Mouse (Mus musculus): ENCODE measurements around the gene Chchd6. TPM values are rescaled to one million over a fixed set of nuclear protein-coding genes. Genes with fewer than 3 reads are reported as not detected.

Gene Chchd6
- polyA plus RNA-seq, 2 experiments from 2014 or later: 2.3 to 3.3 TPM

- no peak for ATAC-seq
Observed at GRCm38 (mm10) chr6:89448736-89449135, 146.7 kb downstream of the Chchd6 start.

GRCm38 (mm10) chr6:89440671-89441070 is 154.8 kb downstream of the Chchd6 start:
- ATAC-seq: no peak

DNA sequence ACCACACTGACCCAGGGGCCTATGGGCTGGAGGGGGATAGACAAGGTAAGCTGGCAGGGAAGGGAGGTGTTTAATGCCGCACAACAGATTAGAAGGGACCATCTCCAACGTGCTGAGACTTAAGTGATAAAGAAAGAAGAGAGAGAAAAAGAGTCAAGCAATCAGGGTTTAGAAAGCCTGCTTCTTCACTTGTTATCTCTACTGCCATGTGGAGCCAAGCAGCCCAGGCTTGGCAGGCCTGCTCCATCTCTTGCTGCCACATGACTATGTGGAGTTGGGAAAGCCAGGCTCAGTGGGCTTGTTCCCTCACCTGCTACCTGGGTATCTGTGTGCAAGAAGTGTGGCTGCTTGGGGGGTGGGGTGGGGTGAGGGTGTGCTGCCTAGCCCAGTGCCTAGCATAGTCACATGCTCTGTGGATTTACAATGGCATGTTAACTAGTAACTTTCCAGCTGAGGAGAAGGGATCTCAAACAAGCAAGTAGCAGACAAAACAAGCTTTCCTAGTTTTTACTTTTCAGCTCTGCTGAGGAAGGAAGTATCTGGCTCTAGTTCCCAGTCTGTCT is 163.5 kb downstream of the Chchd6 start:
- ATAC-seq: no peak

- ATAC-seq: no peak
Observed at GRCm38 (mm10) chr6:89430749-89431148, 164.7 kb downstream of the Chchd6 start.

- ATAC-seq: no peak
Observed at GRCm38 (mm10) chr6:89428661-89429375, 166.6 kb downstream of the Chchd6 start.

DNA sequence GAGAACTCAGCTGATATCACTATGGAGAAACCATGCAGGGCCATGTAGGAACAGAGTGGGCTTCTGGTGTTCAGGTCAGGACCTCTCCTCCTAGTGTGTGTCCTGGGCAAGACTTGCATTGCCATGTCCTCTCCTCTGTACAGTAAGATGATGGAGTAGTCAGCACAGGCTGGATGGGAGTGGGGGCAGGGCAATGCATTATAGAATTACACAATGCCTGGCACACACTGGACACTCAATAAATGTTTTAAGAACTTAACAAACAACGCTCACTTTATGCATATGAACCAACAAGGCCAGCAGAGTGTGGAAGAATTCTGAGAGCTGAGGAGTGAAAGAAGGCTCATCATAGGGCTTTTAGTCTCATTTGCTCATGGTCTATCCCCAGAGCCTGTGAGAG is 171.0 kb downstream of the Chchd6 start:
- no peak for ATAC-seq

DNA sequence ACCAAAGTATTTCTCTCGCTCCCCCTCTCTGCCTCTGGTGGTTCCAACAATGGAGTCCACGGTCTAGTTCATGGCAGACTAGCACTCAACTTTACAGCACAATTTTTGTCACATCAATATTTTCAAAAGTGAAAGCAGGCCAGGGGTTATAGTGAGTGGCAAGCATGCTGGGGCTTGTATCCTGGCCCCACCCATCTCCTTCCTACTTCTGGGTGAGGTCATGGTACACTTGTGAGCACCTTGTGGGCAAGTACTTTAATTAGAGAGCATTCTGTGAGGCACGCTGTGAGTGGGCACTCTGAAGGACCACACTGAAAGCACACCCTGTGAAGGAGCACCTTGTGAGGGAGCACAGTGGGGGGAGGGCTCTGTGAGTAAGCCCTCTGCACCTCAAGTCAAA is 172.8 kb downstream of the Chchd6 start:
- peak; percentile 52 for ATAC-seq

GRCm38 (mm10) chr6:89421922-89422321 is 173.5 kb downstream of the Chchd6 start:
- ATAC-seq: no peak

DNA sequence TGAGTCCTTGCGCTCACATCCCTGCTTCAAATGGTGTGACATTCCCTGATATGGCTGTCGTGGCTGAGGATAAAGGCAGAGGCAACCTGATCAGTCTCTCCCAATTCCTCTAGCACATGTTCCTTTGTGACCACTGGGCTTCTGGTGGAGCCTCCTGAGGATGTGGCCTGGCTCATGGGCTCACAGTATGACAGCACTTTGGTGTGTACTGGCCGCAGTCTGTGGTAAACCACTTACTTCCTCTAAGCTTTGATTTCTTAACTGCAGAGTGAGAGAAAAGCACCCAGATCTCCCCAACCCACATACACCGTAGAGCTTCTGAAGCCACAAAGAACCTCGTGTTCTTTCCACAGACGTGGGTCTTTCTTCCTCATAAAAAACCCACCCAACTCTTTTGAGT is 173.9 kb downstream of the Chchd6 start:
- ATAC-seq: peak; percentile 79

DNA sequence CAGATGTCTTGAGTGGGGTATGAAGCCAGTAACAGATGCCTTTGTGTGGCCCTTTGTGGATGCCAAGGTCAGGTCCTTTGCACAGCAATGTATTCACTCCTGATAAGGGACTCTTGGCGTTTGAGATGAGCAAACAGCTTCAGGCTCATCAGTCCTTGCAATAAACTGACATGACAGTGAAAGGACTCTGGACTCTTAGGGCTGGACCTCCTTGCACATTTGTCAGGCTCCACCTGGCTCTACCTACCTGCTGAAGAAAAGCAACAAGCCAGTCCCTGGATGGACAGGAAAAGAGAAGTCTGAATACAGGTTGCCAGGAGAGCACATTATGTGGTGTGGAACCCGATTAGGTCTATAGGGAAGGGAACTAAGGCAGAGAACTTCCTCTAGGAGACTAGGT is 174.7 kb downstream of the Chchd6 start:
- no peak for ATAC-seq

- ATAC-seq: no peak
Observed at GRCm38 (mm10) chr6:89420110-89420509, 175.3 kb downstream of the Chchd6 start.

DNA sequence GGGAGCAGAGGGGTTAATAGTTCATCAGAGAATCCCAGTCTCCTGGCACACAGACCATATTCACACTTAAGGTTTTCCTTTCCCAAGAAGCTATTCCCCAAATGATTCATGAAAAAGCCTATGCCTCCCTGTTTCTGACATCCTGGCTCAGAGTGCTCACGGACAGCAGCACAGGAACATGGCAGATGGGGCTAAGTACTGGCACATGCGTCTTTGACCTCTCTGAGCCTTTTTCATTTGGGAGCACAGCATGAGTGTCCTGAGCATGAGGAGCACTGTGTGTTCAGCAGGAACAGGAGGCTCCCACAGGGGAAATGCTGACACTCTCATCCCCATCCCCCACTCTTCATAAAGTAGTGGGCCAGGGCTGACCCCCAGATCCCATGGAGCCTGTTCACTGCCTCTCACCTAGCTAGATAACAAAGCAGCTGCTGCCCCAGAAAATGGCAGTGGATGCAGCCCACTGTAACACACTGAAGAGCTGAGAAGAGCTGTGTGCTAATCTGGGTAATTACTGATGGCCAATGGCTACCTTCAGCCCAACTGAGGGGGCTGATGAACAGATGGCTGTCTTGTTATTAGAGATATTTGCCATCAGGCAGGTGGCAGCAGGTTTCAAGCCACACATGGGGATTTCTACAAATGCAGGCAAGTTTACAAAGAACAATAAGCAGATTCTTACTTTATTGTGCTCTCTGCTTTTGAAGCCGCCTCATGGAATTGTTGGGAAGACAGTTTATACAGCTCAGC is 176.2 kb downstream of the Chchd6 start:
- ATAC-seq: no peak

DNA sequence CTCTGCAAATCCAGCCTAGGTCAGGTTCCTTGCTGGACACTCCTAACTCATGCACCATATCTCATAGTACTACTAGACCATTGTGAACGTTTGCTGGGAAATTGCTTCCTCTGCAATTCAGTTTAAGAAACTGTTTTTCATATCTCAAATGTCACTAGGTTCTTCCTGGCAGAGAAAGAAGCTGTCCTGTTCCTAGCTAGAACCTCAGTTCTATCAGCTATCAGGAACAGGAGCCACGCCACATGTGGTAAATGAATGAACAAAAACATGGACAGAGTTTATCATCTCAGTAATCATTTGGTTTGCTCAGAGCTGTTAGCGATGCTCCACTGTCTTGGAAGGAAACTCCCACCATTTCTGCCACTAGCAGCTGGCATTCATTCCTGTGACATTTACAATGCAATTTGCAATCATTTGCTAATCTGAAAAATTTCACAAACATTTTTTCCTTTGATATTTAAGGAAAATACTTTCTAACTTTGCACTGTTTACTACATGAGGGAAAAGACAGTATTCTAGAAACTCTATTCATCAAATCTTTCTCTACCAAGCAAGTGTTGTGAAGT is 179.3 kb downstream of the Chchd6 start:
- no peak for ATAC-seq

DNA sequence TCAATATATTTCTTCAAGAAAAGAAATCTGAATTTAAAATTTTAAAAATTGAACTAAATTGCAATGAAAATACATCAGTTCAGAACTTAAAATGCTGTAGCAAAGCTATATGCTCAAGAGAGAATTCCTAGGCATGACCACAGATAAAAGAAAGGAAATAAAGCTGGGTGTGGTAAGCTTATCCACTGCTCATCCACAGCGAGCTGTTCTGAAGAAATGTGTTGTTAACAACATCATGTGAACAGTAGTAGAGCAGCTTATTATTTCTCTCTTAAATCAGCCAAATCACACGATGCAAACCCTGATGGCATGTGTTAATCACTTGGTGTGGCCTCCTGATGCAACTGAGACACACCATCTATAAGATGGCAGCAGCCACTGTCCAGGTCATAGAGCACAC is 180.4 kb downstream of the Chchd6 start:
- ATAC-seq: no peak

DNA sequence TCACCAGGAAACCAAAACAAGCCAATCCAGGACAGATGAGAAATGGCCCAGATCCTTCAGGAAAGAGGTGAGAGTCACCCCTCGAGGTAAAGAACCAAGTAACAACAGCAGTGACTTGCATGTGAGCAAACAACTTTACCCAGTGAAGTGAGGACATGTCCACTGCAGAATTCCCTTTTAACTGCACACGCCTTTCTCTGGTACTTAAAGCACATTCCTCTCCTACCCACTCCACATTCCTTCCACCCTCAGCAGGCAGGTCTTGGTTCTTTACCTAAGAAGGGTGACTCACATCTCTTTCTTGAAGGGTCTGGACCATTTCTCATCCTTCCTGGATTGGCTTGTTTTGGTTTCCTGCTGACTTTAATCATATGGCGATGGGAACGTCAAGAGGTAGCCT is 181.3 kb downstream of the Chchd6 start:
- ATAC-seq: no peak

DNA sequence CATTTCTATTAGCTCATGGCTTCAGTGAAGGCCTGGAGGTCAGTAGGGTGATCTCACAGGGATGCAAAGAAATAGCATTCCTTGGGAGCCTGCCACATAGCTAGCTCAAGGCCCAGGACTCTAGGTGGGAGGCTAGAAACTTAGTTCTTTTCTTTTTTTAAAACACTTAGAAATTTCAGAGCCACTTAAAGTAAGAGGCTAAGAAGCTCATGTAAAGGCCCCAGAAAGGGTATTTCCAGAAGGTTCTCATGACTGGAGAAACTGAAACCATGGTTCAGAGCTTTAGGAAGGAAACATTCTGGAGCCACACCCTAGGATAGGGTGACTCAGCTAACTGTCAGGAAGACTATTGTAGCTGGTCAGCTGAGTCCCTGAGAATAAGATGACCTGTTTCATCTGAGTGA is 182.0 kb downstream of the Chchd6 start:
- ATAC-seq: no peak

GRCm38 (mm10) chr6:89412562-89412961 is 182.9 kb downstream of the Chchd6 start:
- ATAC-seq: no peak

- ATAC-seq: no peak
Observed at GRCm38 (mm10) chr6:89409041-89409440, 186.4 kb downstream of the Chchd6 start.

GRCm38 (mm10) chr6:89408259-89408658 is 187.2 kb downstream of the Chchd6 start:
- ATAC-seq: no peak

GRCm38 (mm10) chr6:89407247-89407889 is 188.1 kb downstream of the Chchd6 start:
- no peak for ATAC-seq

GRCm38 (mm10) chr6:89404964-89405363 is 190.5 kb downstream of the Chchd6 start:
- no peak for ATAC-seq

DNA sequence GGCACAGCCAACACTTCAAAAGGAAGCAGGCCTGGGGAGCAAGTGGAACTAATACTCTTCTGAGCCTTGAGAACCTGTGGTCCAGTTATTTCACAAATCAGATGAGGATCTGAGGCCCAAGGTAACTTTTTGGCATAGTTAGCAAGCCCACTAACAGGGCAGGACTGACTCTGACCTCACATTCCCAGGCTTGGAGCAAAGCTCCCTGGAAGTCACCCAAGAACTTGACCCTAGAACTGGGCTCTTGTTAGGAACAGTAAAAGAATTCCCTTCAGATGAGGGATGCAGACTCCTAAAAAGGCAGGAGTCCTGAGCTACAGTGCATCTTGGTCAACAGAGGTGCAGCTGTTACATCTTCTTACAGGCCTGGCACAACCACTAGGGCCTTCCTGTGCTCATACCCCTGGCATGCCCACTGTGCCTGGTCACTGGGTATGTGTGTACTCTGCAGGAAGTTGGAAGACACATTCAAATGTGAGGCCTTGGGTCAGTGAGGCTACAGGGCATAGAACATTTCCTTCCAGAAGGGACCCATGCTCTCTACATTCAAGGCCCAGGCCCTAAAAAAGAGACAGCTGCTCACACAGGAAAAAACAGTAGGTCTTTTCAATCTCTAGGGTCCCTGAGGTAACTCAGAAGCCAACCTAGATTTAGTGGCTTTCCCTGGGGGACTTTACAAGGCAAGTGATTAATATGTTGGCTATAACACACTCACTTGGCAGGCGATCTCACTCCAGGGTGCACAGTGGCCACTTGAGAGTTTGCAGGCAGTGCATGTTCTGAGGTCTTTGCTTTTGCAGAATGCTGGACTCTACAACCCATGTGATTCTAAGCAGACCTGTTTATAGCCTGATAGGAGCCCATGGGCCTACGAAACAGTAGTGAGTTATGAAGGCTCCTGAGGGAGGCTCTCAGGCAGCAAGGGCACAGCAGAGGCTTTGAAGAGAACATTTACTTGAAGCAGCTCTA is 191.9 kb downstream of the Chchd6 start:
- no peak for ATAC-seq
